Mouse (Mus musculus): ENCODE measurements around the gene Angptl8. TPM values are rescaled to one million over a fixed set of nuclear protein-coding genes. Genes with fewer than 3 reads are reported as not detected.
"Not testable (repeated sequence)": the region's sequence is repeated elsewhere in the genome, so short reads cannot be mapped to it uniquely, and the experiment has no call there.

The Angptl8 gene
- polyA plus RNA-seq, 1 experiment from 2014 or later: 74.6 TPM

GRCm38 (mm10) chr9:21854894-21855293 lies 19.6 kb downstream of the Angptl8 start:
- no peaks in the 10 kb centered on the region for H3K27me3 ChIP-seq (ENCODE audit: insufficient read depth, low read length)
- H3K36me3 ChIP-seq (replicated peaks; ENCODE audit: insufficient read depth, low read length): no peaks in the 10 kb centered on the region
- H3K9me3 ChIP-seq (ENCODE audit: low read length): no peaks in the 10 kb centered on the region
- ATAC-seq (no peak), DNase-seq (no peak)
- H3K4me1 ChIP-seq (ENCODE audit: insufficient read depth): peaks cover 16% of the 10 kb centered on the region
- H3K27ac ChIP-seq (ENCODE audit: low read depth): no peak overlapping the region
- WGBS (ENCODE audit: insufficient replicate concordance): 87% methylated on average over 6 of the region's 6 CpGs
- no peak for TF ChIP-seq CTCF (IDR thresholded peaks at IDR 0.05; ENCODE audit: low read depth)
- no peak for TF ChIP-seq EP300 (IDR thresholded peaks at IDR 0.05; ENCODE audit: low read depth)
- H3K9ac ChIP-seq (replicated peaks): no peak overlapping the region
- no peak overlapping the region for H3K4me2 ChIP-seq (ENCODE audit: low read depth, low read length)
- no peak overlapping the region for H3K4me3 ChIP-seq (ENCODE audit: low read depth, low read length)

DNA sequence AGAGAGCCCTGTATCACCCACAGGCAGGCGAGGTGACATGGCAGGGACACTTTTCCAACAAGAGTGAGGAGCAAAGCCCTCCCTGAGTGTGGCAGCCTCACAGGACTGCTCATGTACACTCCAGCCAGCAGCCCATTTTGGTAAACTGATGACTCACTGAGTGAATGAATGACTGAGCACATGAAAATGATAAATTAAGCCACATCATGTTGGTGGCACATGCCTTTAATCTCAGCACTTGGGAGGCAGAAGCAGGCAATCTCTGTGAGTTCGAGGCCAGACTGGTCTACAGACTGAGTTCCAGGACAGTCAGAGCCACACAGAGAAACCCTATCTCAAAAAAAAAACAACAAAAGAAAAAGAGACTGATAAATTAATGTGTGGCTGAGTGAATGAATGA lies 22.2 kb downstream of the Angptl8 start:
- no peaks in the 10 kb centered on the region for H3K27me3 ChIP-seq (ENCODE audit: insufficient read depth, low read length)
- H3K4me1 ChIP-seq (ENCODE audit: insufficient read depth): peaks cover 3% of the 10 kb centered on the region; the same call in 1 of the 2 replicates
- DNase-seq: no peak
- no peak overlapping the region for H3K9ac ChIP-seq (replicated peaks)
- TF ChIP-seq EP300 (IDR thresholded peaks at IDR 0.05; ENCODE audit: low read depth) (no peak), CTCF (IDR thresholded peaks at IDR 0.05; ENCODE audit: low read depth) (no peak)
- no peak overlapping the region for H3K27ac ChIP-seq (ENCODE audit: low read depth)
- 63% methylated on average over 2 of the region's 2 CpGs for WGBS (ENCODE audit: insufficient replicate concordance)
- no peak overlapping the region for H3K4me2 ChIP-seq (ENCODE audit: low read depth, low read length)
- H3K36me3 ChIP-seq (replicated peaks; ENCODE audit: insufficient read depth, low read length): no peaks in the 10 kb centered on the region
- no peak for ATAC-seq
- H3K9me3 ChIP-seq (ENCODE audit: low read length): peaks cover 4% of the 10 kb centered on the region; the same call in 1 of the 2 replicates
- H3K4me3 ChIP-seq (ENCODE audit: low read depth, low read length): no peak overlapping the region

- Histone ChIP-seq H3K9me3 (ENCODE audit: low read length) (peaks cover 4% of the 10 kb centered on the region; the same call in 1 of the 2 replicates), H3K9ac (replicated peaks) (no peak overlapping the region), H3K27ac (ENCODE audit: low read depth) (0 out of 2 replicates have a peak overlapping the region, but pooled peaks have one; percentile 12), H3K4me1 (ENCODE audit: insufficient read depth) (no peaks in the 10 kb centered on the region), H3K36me3 (replicated peaks; ENCODE audit: insufficient read depth, low read length) (no peaks in the 10 kb centered on the region), H3K4me2 (ENCODE audit: low read depth, low read length) (no peak overlapping the region), H3K4me3 (ENCODE audit: low read depth, low read length) (no peak overlapping the region), H3K27me3 (ENCODE audit: insufficient read depth, low read length) (no peaks in the 10 kb centered on the region)
- TF ChIP-seq CTCF (IDR thresholded peaks at IDR 0.05; ENCODE audit: low read depth) (no peak), EP300 (IDR thresholded peaks at IDR 0.05; ENCODE audit: low read depth) (peak; percentile 63)
- WGBS (ENCODE audit: insufficient replicate concordance): 48% methylated on average over 6 of the region's 6 CpGs
- ATAC-seq: peak; percentile 54
- no peak for DNase-seq
These were observed 22.8 kb downstream of the Angptl8 start for GRCm38 (mm10) chr9:21858084-21858483.

- H3K27ac ChIP-seq (ENCODE audit: low read depth): 0 out of 2 replicates have a peak overlapping the region, but pooled peaks have one; percentile 11
- no peak for DNase-seq
- WGBS (ENCODE audit: insufficient replicate concordance): 66% methylated on average over 3 of the region's 3 CpGs
- no peak overlapping the region for H3K4me3 ChIP-seq (ENCODE audit: low read depth, low read length)
- H3K27me3 ChIP-seq (ENCODE audit: insufficient read depth, low read length): no peaks in the 10 kb centered on the region
- TF ChIP-seq EP300 (IDR thresholded peaks at IDR 0.05; ENCODE audit: low read depth) (no peak), CTCF (IDR thresholded peaks at IDR 0.05; ENCODE audit: low read depth) (no peak)
- H3K9me3 ChIP-seq (ENCODE audit: low read length): peaks cover 4% of the 10 kb centered on the region; the same call in 1 of the 2 replicates
- no peak overlapping the region for H3K4me2 ChIP-seq (ENCODE audit: low read depth, low read length)
- no peak overlapping the region for H3K9ac ChIP-seq (replicated peaks)
- no peaks in the 10 kb centered on the region for H3K4me1 ChIP-seq (ENCODE audit: insufficient read depth)
- ATAC-seq: 0 out of 2 replicates have a peak, but pooled peaks have one; percentile 15
- H3K36me3 ChIP-seq (replicated peaks; ENCODE audit: insufficient read depth, low read length): no peaks in the 10 kb centered on the region
These were observed 24.3 kb downstream of the Angptl8 start for GRCm38 (mm10) chr9:21859606-21860005.

DNA sequence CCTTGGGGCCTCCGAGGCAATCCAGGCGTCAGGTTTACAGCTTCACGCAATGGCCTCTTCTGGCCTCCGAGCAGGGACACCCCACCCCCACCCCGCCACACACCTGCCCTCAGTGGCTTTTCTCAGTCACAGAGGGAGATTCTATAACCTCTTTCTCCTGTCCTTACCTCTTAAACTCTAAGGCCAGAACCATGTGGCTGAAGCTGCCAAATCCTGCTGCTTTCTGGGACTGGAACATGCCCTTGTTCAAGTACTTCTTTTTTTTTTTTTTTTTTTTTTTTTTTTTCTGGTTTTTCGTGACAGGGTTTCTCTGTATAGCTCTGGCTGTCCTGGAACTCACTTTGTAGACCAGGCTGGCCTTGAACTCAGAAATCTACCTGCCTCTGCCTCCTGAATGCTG lies 25.0 kb downstream of the Angptl8 start:
- not testable (repeated sequence) for H3K27me3 ChIP-seq (ENCODE audit: insufficient read depth, low read length); H3K36me3 ChIP-seq (replicated peaks; ENCODE audit: insufficient read depth, low read length); H3K9me3 ChIP-seq (ENCODE audit: low read length); ATAC-seq; H3K4me1 ChIP-seq (ENCODE audit: insufficient read depth); DNase-seq; H3K9ac ChIP-seq (replicated peaks); H3K27ac ChIP-seq (ENCODE audit: low read depth); H3K4me2 ChIP-seq (ENCODE audit: low read depth, low read length); H3K4me3 ChIP-seq (ENCODE audit: low read depth, low read length)
- WGBS (ENCODE audit: insufficient replicate concordance): 88% methylated on average over 6 of the region's 6 CpGs

DNA sequence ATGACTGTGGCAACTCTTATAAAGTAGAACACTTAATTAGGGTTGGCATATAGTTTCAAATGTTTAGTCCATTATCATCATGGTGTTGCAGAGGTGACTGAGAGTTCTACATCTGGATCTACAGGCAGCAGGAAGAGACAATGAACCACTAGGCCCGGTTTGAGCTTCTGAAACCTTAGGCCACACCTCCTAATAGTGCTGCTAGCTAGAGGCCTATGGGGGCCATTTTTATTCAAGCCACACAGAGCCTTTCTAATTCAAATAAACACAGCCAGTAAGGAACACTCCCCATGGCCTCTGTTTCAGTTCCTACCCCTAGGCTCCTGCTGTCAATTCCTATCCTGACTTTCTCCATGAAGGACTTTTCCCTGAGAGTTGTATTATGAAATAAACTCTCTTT lies 26.9 kb downstream of the Angptl8 start:
- H3K9ac ChIP-seq (replicated peaks): no peak overlapping the region
- no peaks in the 10 kb centered on the region for H3K36me3 ChIP-seq (replicated peaks; ENCODE audit: insufficient read depth, low read length)
- H3K4me2 ChIP-seq (ENCODE audit: low read depth, low read length): no peak overlapping the region
- no peaks in the 10 kb centered on the region for H3K27me3 ChIP-seq (ENCODE audit: insufficient read depth, low read length)
- 85% methylated on average over 1 of the region's 1 CpGs for WGBS (ENCODE audit: insufficient replicate concordance)
- TF ChIP-seq EP300 (IDR thresholded peaks at IDR 0.05; ENCODE audit: low read depth) (no peak), CTCF (IDR thresholded peaks at IDR 0.05; ENCODE audit: low read depth) (no peak)
- H3K27ac ChIP-seq (ENCODE audit: low read depth): no peak overlapping the region
- DNase-seq (no peak), ATAC-seq (no peak)
- H3K4me3 ChIP-seq (ENCODE audit: low read depth, low read length): no peak overlapping the region
- H3K9me3 ChIP-seq (ENCODE audit: low read length): peaks cover 4% of the 10 kb centered on the region; the same call in 1 of the 2 replicates
- no peaks in the 10 kb centered on the region for H3K4me1 ChIP-seq (ENCODE audit: insufficient read depth)

Measured in liver, postnatal 0 days (tissue).